Mouse (Mus musculus) kidney, postnatal 0 days (tissue): ENCODE data around the gene Zswim1. TPM values are rescaled to one million over a fixed set of nuclear protein-coding genes. Genes with fewer than 3 reads are reported as not detected.

Source experiments
- ATAC-seq: fragments of 200-750 bp; cut with Nextera tagmentation; replicated peaks from 2 replicates; pipeline ENCODE4 v1.8.0; 2017; ENCODE audit warnings: low read depth, moderate number of reproducible peaks, moderate TSS enrichment, moderate library complexity; ENCODE audit not compliant: low FRiP score
- DNase-seq: peaks from one replicate; pipeline ENCODE4 v3.0.0-alpha.2; 2016; ENCODE audit warnings: low spot score
- H3K27ac ChIP-seq: fragments of 300-500 bp; sonication (generic); 2 replicates; pipeline ENCODE4 v1.5.1; 2014; ENCODE audit warnings: mild to moderate bottlenecking
- H3K27me3 ChIP-seq: fragments of 300-500 bp; sonication (generic); 2 replicates; pipeline ENCODE4 v1.6.1; 2014; ENCODE audit warnings: low read length, mixed read lengths; ENCODE audit not compliant: insufficient read depth
- H3K36me3 ChIP-seq: fragments of 300-500 bp; sonication (generic); 2 replicates; pipeline ENCODE4 v1.6.1; 2014; ENCODE audit warnings: low read length, mixed read lengths; ENCODE audit not compliant: insufficient read depth
- H3K4me1 ChIP-seq: fragments of 300-500 bp; sonication (generic); replicated peaks from 2 replicates; pipeline ENCODE4 v1.6.1; 2014; ENCODE audit warnings: antibody characterized with exemption, low read length, mixed read lengths; ENCODE audit not compliant: insufficient read depth
- H3K4me2 ChIP-seq: fragments of 300-500 bp; sonication (generic); 2 replicates; pipeline ENCODE4 v1.6.1; 2014; ENCODE audit warnings: mild to moderate bottlenecking, low read length, moderate library complexity, mixed read lengths
- H3K4me3 ChIP-seq: fragments of 300-500 bp; sonication (generic); replicated peaks from 2 replicates; pipeline ENCODE4 v1.5.1; 2014; ENCODE audit warnings: low read depth, low read length
- H3K9ac ChIP-seq: fragments of 300-500 bp; sonication (generic); 2 replicates; pipeline ENCODE4 v1.6.1; 2014; ENCODE audit warnings: low read depth, low read length
- H3K9me3 ChIP-seq: fragments of 300-500 bp; sonication (generic); replicated peaks from 2 replicates; pipeline ENCODE4 v1.6.1; 2016; ENCODE audit warnings: low read length, inconsistent platforms, mixed read lengths
- CTCF ChIP-seq: IDR thresholded peaks from 2 replicates; pipeline ENCODE4 v1.5.1; 2016; ENCODE audit warnings: antibody characterized with exemption, low read depth, mild to moderate bottlenecking, moderate library complexity
- WGBS: fragments of 180-500 bp; shearing (Covaris S2); extraction: QIAGEN DNeasy Blood & Tissue Kit; methylation state at CpG from one replicate; pipeline ENCODE4 v1.1.7; 2014; 5-methylcytosine and 5-hydroxymethylcytosine counted together
- polyA plus RNA-seq: library from polyadenylated mRNA; unstranded; fragments of >200 nt; fragmentation: Nextera tagmentation; extraction: Ambion mirVana; gene quantifications from 2 replicates; pipeline ENCODE4 v1.2.1, GENCODE M21; 2015

The Zswim1 gene
- 15.5 and 15.8 TPM in 2 replicates for polyA plus RNA-seq

GRCm38 (mm10) chr2:164822636-164823165 lies at the start of gene Zswim1:
Gene Zswim1, plus strand, starts transcription at chr2:164822686.
- WGBS = 2% methylated on average over 32 of the region's 32 CpGs
- Histone ChIP-seq H3K27ac (peak within 1 kb of the TSS; percentile 78), H3K27me3 (no peaks in the 10 kb centered on the region), H3K4me1 (no peaks in the 10 kb centered on the region), H3K4me3 (peak within 1 kb of the TSS; percentile 77), H3K9me3 (no peaks in the 10 kb centered on the region), H3K36me3 (peaks cover 32% of the 10 kb centered on the region), H3K9ac (peak within 1 kb of the TSS; percentile 59), H3K4me2 (peak within 1 kb of the TSS; percentile 77)
- DNase-seq (peak; percentile 99), ATAC-seq (peak; percentile 99)
- TF ChIP-seq CTCF = peak; percentile 20

- Histone ChIP-seq H3K4me2 (no peak overlapping the region), H3K27me3 (no peaks in the 10 kb centered on the region), H3K4me1 (0 out of 2 replicates have a peak, but pooled peaks cover 9% of the 10 kb centered on the region), H3K36me3 (no peaks in the 10 kb centered on the region), H3K9ac (no peak overlapping the region), H3K27ac (no peak overlapping the region), H3K9me3 (no peaks in the 10 kb centered on the region), H3K4me3 (no peak overlapping the region)
- 81% methylated on average over 14 of the region's 14 CpGs for WGBS
- DNase-seq (no peak), ATAC-seq (no peak)
- TF ChIP-seq CTCF = no peak
These were observed 49.1 kb upstream of the Zswim1 start for GRCm38 (mm10) chr2:164773229-164773988.

- Histone ChIP-seq H3K9me3 (no peaks in the 10 kb centered on the region), H3K27ac (no peak overlapping the region), H3K4me2 (no peak overlapping the region), H3K27me3 (no peaks in the 10 kb centered on the region), H3K9ac (no peak overlapping the region), H3K4me3 (no peak overlapping the region), H3K4me1 (0 out of 2 replicates have a peak, but pooled peaks cover 9% of the 10 kb centered on the region), H3K36me3 (no peaks in the 10 kb centered on the region)
- ATAC-seq = no peak
- 73% methylated on average over 5 of the region's 5 CpGs for WGBS
- no peak for TF ChIP-seq CTCF
- DNase-seq = no peak
These were observed 48.5 kb upstream of the Zswim1 start for GRCm38 (mm10) chr2:164773989-164774364.

GRCm38 (mm10) chr2:164776130-164776529 lies 46.4 kb upstream of the Zswim1 start:
- Histone ChIP-seq H3K36me3 (no peaks in the 10 kb centered on the region), H3K4me1 (0 out of 2 replicates have a peak, but pooled peaks cover 2% of the 10 kb centered on the region), H3K9ac (no peak overlapping the region), H3K9me3 (no peaks in the 10 kb centered on the region), H3K27ac (no peak overlapping the region), H3K4me2 (no peak overlapping the region), H3K27me3 (no peaks in the 10 kb centered on the region), H3K4me3 (no peak overlapping the region)
- TF ChIP-seq CTCF = no peak
- no peak for DNase-seq
- no peak for ATAC-seq
- 84% methylated on average over 6 of the region's 6 CpGs for WGBS

GRCm38 (mm10) chr2:164776801-164777200 lies 45.7 kb upstream of the Zswim1 start:
- TF ChIP-seq CTCF = no peak
- Histone ChIP-seq H3K4me3 (no peak overlapping the region), H3K27me3 (no peaks in the 10 kb centered on the region), H3K4me2 (no peak overlapping the region), H3K9me3 (no peaks in the 10 kb centered on the region), H3K4me1 (no peaks in the 10 kb centered on the region), H3K27ac (no peak overlapping the region), H3K36me3 (no peaks in the 10 kb centered on the region), H3K9ac (no peak overlapping the region)
- DNase-seq (no peak), ATAC-seq (no peak)
- WGBS = 70% methylated on average over 17 of the region's 17 CpGs

- Histone ChIP-seq H3K27me3 (no peaks in the 10 kb centered on the region), H3K9ac (no peak overlapping the region), H3K4me1 (no peaks in the 10 kb centered on the region), H3K4me2 (no peak overlapping the region), H3K27ac (no peak overlapping the region), H3K4me3 (no peak overlapping the region), H3K36me3 (no peaks in the 10 kb centered on the region), H3K9me3 (no peaks in the 10 kb centered on the region)
- no peak for TF ChIP-seq CTCF
- WGBS = 80% methylated on average over 30 of the region's 30 CpGs
- ATAC-seq = no peak
- DNase-seq = no peak
These were observed 45.1 kb upstream of the Zswim1 start for GRCm38 (mm10) chr2:164777246-164778014.
